Mouse (Mus musculus): ENCODE measurements around the gene Trio. TPM values are rescaled to one million over a fixed set of nuclear protein-coding genes. Genes with fewer than 3 reads are reported as not detected.

The Trio gene
- polyA plus RNA-seq, 1 experiment from 2014 or later: 37.5 TPM

- peaks cover 10% of the 10 kb centered on the region for H3K36me3 ChIP-seq (ENCODE audit: control insufficient read depth, insufficient read depth, low read length)
- no peak overlapping the region for H3K4me2 ChIP-seq (ENCODE audit: low read length)
- 85% methylated on average over 6 of the region's 6 CpGs for WGBS
- H3K27me3 ChIP-seq (ENCODE audit: control insufficient read depth, insufficient read depth, low read depth, low read length): no peaks in the 10 kb centered on the region
- H3K9ac ChIP-seq (ENCODE audit: low read depth, low read length): no peak overlapping the region
- H3K4me1 ChIP-seq (ENCODE audit: control insufficient read depth, insufficient read depth, low read length): no peaks in the 10 kb centered on the region; the same call in 1 of the 2 replicates
- H3K27ac ChIP-seq (ENCODE audit: low read length): no peak overlapping the region
- no peak overlapping the region for H3K4me3 ChIP-seq (ENCODE audit: low read depth, low read length)
- H3K9me3 ChIP-seq (replicated peaks; ENCODE audit: control insufficient read depth, low read length, poor library complexity, severe bottlenecking): no peaks in the 10 kb centered on the region
- no peak for ATAC-seq
Measured at GRCm38 (mm10) chr15:27859115-27859514, 166.5 kb downstream of the Trio start.

- no peaks in the 10 kb centered on the region for H3K27me3 ChIP-seq (ENCODE audit: control insufficient read depth, insufficient read depth, low read depth, low read length)
- peaks cover 15% of the 10 kb centered on the region for H3K36me3 ChIP-seq (ENCODE audit: control insufficient read depth, insufficient read depth, low read length)
- no peak overlapping the region for H3K4me2 ChIP-seq (ENCODE audit: low read length)
- H3K4me3 ChIP-seq (ENCODE audit: low read depth, low read length): no peak overlapping the region
- no peak for ATAC-seq
- H3K9ac ChIP-seq (ENCODE audit: low read depth, low read length): no peak overlapping the region
- H3K9me3 ChIP-seq (replicated peaks; ENCODE audit: control insufficient read depth, low read length, poor library complexity, severe bottlenecking): no peaks in the 10 kb centered on the region
- whole genome bisulfite sequencing: 86% methylated on average over 7 of the region's 7 CpGs
- no peak overlapping the region for H3K27ac ChIP-seq (ENCODE audit: low read length)
- H3K4me1 ChIP-seq (ENCODE audit: control insufficient read depth, insufficient read depth, low read length): no peaks in the 10 kb centered on the region; the same call in 1 of the 2 replicates
Measured at GRCm38 (mm10) chr15:27858179-27858819, 167.3 kb downstream of the Trio start.

DNA sequence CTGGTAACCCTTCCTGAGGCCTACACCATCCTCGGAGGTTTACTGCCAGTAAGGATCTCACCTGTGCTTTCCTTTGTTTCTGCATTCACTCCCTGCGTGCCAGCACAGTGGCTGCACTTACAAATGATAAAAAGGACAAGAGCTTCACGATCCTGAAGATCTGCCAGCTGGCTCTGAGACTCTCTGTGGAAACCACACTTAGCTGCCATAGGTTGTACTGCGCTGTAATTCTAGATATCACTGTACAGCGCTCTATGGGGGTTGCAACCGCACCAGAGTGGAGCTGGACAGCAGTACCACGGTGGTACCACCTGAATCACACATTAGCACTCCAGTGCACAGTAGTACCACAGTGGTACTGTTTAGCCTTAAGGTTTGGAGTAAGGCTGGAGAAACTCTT, 168.4 kb downstream of the Trio start:
- Histone ChIP-seq H3K4me3 (ENCODE audit: low read depth, low read length) (no peak overlapping the region), H3K27ac (ENCODE audit: low read length) (no peak overlapping the region), H3K4me2 (ENCODE audit: low read length) (no peak overlapping the region), H3K27me3 (ENCODE audit: control insufficient read depth, insufficient read depth, low read depth, low read length) (no peaks in the 10 kb centered on the region), H3K36me3 (ENCODE audit: control insufficient read depth, insufficient read depth, low read length) (peaks cover 17% of the 10 kb centered on the region), H3K9me3 (replicated peaks; ENCODE audit: control insufficient read depth, low read length, poor library complexity, severe bottlenecking) (no peaks in the 10 kb centered on the region), H3K4me1 (ENCODE audit: control insufficient read depth, insufficient read depth, low read length) (no peaks in the 10 kb centered on the region; the same call in 1 of the 2 replicates), H3K9ac (ENCODE audit: low read depth, low read length) (no peak overlapping the region)
- ATAC-seq: no peak
- 84% methylated on average over 7 of the region's 7 CpGs for WGBS

GRCm38 (mm10) chr15:27856050-27856787, 169.4 kb downstream of the Trio start:
- Histone ChIP-seq H3K9me3 (replicated peaks; ENCODE audit: control insufficient read depth, low read length, poor library complexity, severe bottlenecking) (no peaks in the 10 kb centered on the region), H3K4me2 (ENCODE audit: low read length) (no peak overlapping the region), H3K4me1 (ENCODE audit: control insufficient read depth, insufficient read depth, low read length) (no peaks in the 10 kb centered on the region; the same call in 1 of the 2 replicates), H3K27me3 (ENCODE audit: control insufficient read depth, insufficient read depth, low read depth, low read length) (no peaks in the 10 kb centered on the region), H3K4me3 (ENCODE audit: low read depth, low read length) (no peak overlapping the region), H3K27ac (ENCODE audit: low read length) (no peak overlapping the region), H3K9ac (ENCODE audit: low read depth, low read length) (no peak overlapping the region), H3K36me3 (ENCODE audit: control insufficient read depth, insufficient read depth, low read length) (peaks cover 25% of the 10 kb centered on the region)
- ATAC-seq: no peak
- 65% methylated on average over 29 of the region's 29 CpGs for WGBS

- H3K4me1 ChIP-seq (ENCODE audit: control insufficient read depth, insufficient read depth, low read length): no peaks in the 10 kb centered on the region; the same call in 1 of the 2 replicates
Measured at GRCm38 (mm10) chr15:27851312-27851711, 174.3 kb downstream of the Trio start.

DNA sequence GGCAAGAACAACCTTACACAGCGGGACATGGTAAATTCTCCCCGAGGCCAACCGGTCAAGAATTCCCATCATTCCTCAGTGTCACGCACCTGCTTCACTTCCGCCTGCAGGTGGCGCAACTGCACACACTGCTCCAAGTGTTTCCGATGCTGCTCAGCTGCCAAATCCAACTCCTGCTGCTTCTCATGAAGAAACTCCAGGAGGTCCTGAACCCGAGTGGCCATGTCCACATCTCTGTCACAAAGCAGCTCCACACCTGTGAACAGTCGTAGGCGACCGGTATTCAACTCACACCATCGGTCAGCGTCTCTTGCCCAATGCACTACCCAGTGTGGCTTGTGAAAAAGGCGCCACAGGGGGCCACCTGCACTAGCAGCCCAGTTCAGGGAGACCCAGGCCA, 174.7 kb downstream of the Trio start:
- H3K4me1 ChIP-seq (ENCODE audit: control insufficient read depth, insufficient read depth, low read length): no peaks in the 10 kb centered on the region; the same call in 1 of the 2 replicates
- no peak overlapping the region for H3K9ac ChIP-seq (ENCODE audit: low read depth, low read length)
- no peak overlapping the region for H3K27ac ChIP-seq (ENCODE audit: low read length)
- no peaks in the 10 kb centered on the region for H3K9me3 ChIP-seq (replicated peaks; ENCODE audit: control insufficient read depth, low read length, poor library complexity, severe bottlenecking)
- H3K4me3 ChIP-seq (ENCODE audit: low read depth, low read length): no peak overlapping the region
- no peak for ATAC-seq
- H3K4me2 ChIP-seq (ENCODE audit: low read length): no peak overlapping the region
- H3K27me3 ChIP-seq (ENCODE audit: control insufficient read depth, insufficient read depth, low read depth, low read length): no peaks in the 10 kb centered on the region
- peaks cover 44% of the 10 kb centered on the region for H3K36me3 ChIP-seq (ENCODE audit: control insufficient read depth, insufficient read depth, low read length)
- 88% methylated on average over 14 of the region's 14 CpGs for WGBS

More at GRCm38 (mm10) chr15:27851312-27851711, 174.3 kb downstream of the Trio start:
- Histone ChIP-seq H3K4me2 (ENCODE audit: low read length) (no peak overlapping the region), H3K9me3 (replicated peaks; ENCODE audit: control insufficient read depth, low read length, poor library complexity, severe bottlenecking) (no peaks in the 10 kb centered on the region), H3K27me3 (ENCODE audit: control insufficient read depth, insufficient read depth, low read depth, low read length) (no peaks in the 10 kb centered on the region), H3K36me3 (ENCODE audit: control insufficient read depth, insufficient read depth, low read length) (peaks cover 44% of the 10 kb centered on the region), H3K9ac (ENCODE audit: low read depth, low read length) (no peak overlapping the region), H3K4me3 (ENCODE audit: low read depth, low read length) (no peak overlapping the region), H3K27ac (ENCODE audit: low read length) (no peak overlapping the region)
- ATAC-seq: no peak
- WGBS: 85% methylated on average over 6 of the region's 6 CpGs

GRCm38 (mm10) chr15:27849910-27850309, 175.7 kb downstream of the Trio start:
- Histone ChIP-seq H3K4me3 (ENCODE audit: low read depth, low read length) (no peak overlapping the region), H3K4me1 (ENCODE audit: control insufficient read depth, insufficient read depth, low read length) (no peaks in the 10 kb centered on the region), H3K9ac (ENCODE audit: low read depth, low read length) (no peak overlapping the region), H3K9me3 (replicated peaks; ENCODE audit: control insufficient read depth, low read length, poor library complexity, severe bottlenecking) (no peaks in the 10 kb centered on the region), H3K36me3 (ENCODE audit: control insufficient read depth, insufficient read depth, low read length) (peaks cover 47% of the 10 kb centered on the region), H3K27me3 (ENCODE audit: control insufficient read depth, insufficient read depth, low read depth, low read length) (no peaks in the 10 kb centered on the region), H3K4me2 (ENCODE audit: low read length) (no peak overlapping the region), H3K27ac (ENCODE audit: low read length) (no peak overlapping the region)
- WGBS: 96% methylated on average over 4 of the region's 4 CpGs
- ATAC-seq: no peak

DNA sequence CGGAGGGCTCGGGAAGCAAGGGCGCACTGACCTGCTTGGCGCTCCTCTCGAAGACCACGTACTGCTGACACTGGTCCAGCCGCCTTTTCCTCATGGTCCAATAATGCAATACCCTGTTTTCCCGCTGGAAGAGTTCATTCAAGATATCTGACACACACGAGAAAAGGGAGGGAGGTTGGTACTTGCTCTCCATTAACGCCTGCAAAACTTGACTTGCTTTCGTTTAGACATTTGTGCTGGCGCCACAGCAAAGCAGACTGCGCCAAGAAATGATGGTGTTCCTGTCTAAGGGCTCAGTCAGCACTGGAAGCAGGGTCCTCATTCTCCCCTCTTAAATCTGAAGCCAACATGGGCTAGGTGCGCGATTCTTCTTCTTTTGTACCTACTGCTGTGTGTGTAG, 184.0 kb downstream of the Trio start:
- no peak overlapping the region for H3K9ac ChIP-seq (ENCODE audit: low read depth, low read length)
- H3K36me3 ChIP-seq (ENCODE audit: control insufficient read depth, insufficient read depth, low read length): peaks cover 41% of the 10 kb centered on the region
- H3K4me3 ChIP-seq (ENCODE audit: low read depth, low read length): no peak overlapping the region
- 93% methylated on average over 15 of the region's 15 CpGs for WGBS
- H3K27me3 ChIP-seq (ENCODE audit: control insufficient read depth, insufficient read depth, low read depth, low read length): no peaks in the 10 kb centered on the region
- H3K9me3 ChIP-seq (replicated peaks; ENCODE audit: control insufficient read depth, low read length, poor library complexity, severe bottlenecking): no peaks in the 10 kb centered on the region
- H3K4me1 ChIP-seq (ENCODE audit: control insufficient read depth, insufficient read depth, low read length): no peaks in the 10 kb centered on the region
- no peak overlapping the region for H3K4me2 ChIP-seq (ENCODE audit: low read length)
- H3K27ac ChIP-seq (ENCODE audit: low read length): no peak overlapping the region
- no peak for ATAC-seq

- 90% methylated on average over 8 of the region's 8 CpGs for WGBS
- Histone ChIP-seq H3K36me3 (ENCODE audit: control insufficient read depth, insufficient read depth, low read length) (peaks cover 36% of the 10 kb centered on the region), H3K4me3 (ENCODE audit: low read depth, low read length) (no peak overlapping the region), H3K27ac (ENCODE audit: low read length) (no peak overlapping the region), H3K4me2 (ENCODE audit: low read length) (no peak overlapping the region), H3K27me3 (ENCODE audit: control insufficient read depth, insufficient read depth, low read depth, low read length) (no peaks in the 10 kb centered on the region), H3K4me1 (ENCODE audit: control insufficient read depth, insufficient read depth, low read length) (no peaks in the 10 kb centered on the region), H3K9ac (ENCODE audit: low read depth, low read length) (no peak overlapping the region), H3K9me3 (replicated peaks; ENCODE audit: control insufficient read depth, low read length, poor library complexity, severe bottlenecking) (no peaks in the 10 kb centered on the region)
- ATAC-seq: no peak
Measured at GRCm38 (mm10) chr15:27840579-27840978, 185.1 kb downstream of the Trio start.
